Mouse (Mus musculus) liver, embryonic 11.5 days (tissue): Measurements from ENCODE around the gene Nedd9. TPM values are rescaled to one million over a fixed set of nuclear protein-coding genes. Genes with fewer than 3 reads are reported as not detected.

ENCODE experiments used
- ATAC-seq: fragments of 200-750 bp; cut with Nextera tagmentation; replicated peaks from 2 replicates; pipeline ENCODE4 v1.8.0; 2017; ENCODE audit warnings: moderate number of reproducible peaks, mild to moderate bottlenecking, moderate TSS enrichment, moderate library complexity; ENCODE audit not compliant: low FRiP score
- DNase-seq: peaks from one replicate; pipeline ENCODE4 v3.0.0-alpha.2; 2017; ENCODE audit warnings: low spot score
- H3K27ac ChIP-seq: fragments of 300-500 bp; sonication (generic); 2 replicates; pipeline ENCODE4 v1.5.1; 2014; ENCODE audit warnings: mild to moderate bottlenecking, low read depth, low read length, control low read depth
- H3K27me3 ChIP-seq: fragments of 300-500 bp; sonication (generic); replicated peaks from 2 replicates; pipeline ENCODE4 v1.6.1; 2014; ENCODE audit warnings: low read length, mixed read lengths; ENCODE audit not compliant: control insufficient read depth, insufficient read depth
- H3K36me3 ChIP-seq: fragments of 300-500 bp; sonication (generic); 2 replicates; pipeline ENCODE4 v1.6.1; 2014; ENCODE audit warnings: mild to moderate bottlenecking, low read length, moderate library complexity, mixed read lengths; ENCODE audit not compliant: control insufficient read depth, insufficient read depth
- H3K4me1 ChIP-seq: fragments of 300-500 bp; sonication (generic); replicated peaks from 2 replicates; pipeline ENCODE4 v1.6.1; 2014; ENCODE audit warnings: low read length, mixed read lengths; ENCODE audit not compliant: control insufficient read depth, insufficient read depth
- H3K4me2 ChIP-seq: fragments of 300-500 bp; sonication (generic); 2 replicates; pipeline ENCODE4 v1.6.1; 2014; ENCODE audit warnings: mild to moderate bottlenecking, control low read depth, moderate library complexity
- H3K4me3 ChIP-seq: fragments of 300-500 bp; sonication (generic); 2 replicates; pipeline ENCODE4 v1.5.1; 2014; ENCODE audit warnings: low read depth, low read length, control low read depth
- H3K9ac ChIP-seq: fragments of 300-500 bp; sonication (generic); 2 replicates; pipeline ENCODE4 v1.6.1; 2014; ENCODE audit warnings: low read depth, low read length, control low read depth
- H3K9me3 ChIP-seq: fragments of 300-500 bp; sonication (generic); 2 replicates; pipeline ENCODE4 v1.6.1; 2016; ENCODE audit warnings: low read length, inconsistent platforms, mixed read lengths; ENCODE audit not compliant: control insufficient read depth
- WGBS: fragments of 180-500 bp; shearing (Covaris S2); extraction: QIAGEN DNeasy Blood & Tissue Kit; methylation state at CpG from one replicate; pipeline ENCODE4 v1.1.7; 2014; 5-methylcytosine and 5-hydroxymethylcytosine counted together
- polyA plus RNA-seq: library from polyadenylated mRNA; unstranded; fragments of >200 nt; fragmentation: Nextera tagmentation; extraction: Ambion mirVana; gene quantifications from 2 replicates; pipeline ENCODE4 v1.2.1, GENCODE M21; 2014

Nedd9 gene
- polyA plus RNA-seq, result 6.1 TPM in 2 replicates

DNA sequence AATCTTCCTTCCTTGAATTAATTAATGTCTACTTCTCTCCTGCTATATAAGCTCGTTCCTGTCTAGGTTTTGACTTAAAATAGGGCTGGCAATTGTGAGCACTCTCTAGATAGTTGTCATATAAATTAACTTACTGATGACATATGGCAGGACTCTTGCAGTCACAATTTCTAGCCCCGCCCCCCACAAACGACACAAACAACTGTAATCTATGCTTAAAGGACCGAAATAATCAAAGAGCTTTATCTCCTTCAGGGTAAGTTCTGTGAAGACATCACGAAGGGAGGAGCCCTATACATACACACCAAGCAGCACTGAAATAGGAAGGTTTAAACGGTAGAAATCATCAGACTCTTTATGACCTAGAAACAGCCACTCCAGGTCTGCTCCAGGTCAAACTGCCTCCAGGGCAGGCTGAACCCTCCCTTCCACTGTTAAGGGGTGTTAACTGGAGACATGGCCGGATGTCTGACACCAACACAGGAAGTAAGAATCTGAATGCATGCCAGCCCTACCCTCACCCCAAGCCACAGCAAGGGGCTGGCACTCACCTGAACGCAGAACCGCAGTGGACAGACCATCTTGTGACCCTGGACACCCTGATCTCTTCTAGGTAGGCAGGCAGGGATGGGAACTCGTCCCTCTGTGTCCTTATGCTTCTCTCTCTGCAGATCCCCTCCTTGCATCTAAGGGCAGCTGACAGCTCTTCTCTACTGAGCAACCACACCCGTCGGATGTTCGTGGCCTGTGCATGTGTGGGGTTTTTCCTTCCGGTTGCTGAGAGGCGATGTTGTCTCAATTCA lies at the start of gene Nedd9:
Gene Nedd9, minus strand, starts transcription at position 757 of the 803 bp plus-strand sequence.
- Histone ChIP-seq H3K4me1 (peaks cover 4% of the 10 kb centered on the region; the same call in 1 of the 2 replicates), H3K4me2 (peak within 1 kb of the TSS; percentile 46), H3K27ac (no peak within 1 kb of the TSS), H3K9me3 (no peaks in the 10 kb centered on the region), H3K9ac (no peak within 1 kb of the TSS), H3K36me3 (no peaks in the 10 kb centered on the region), H3K27me3 (no peaks in the 10 kb centered on the region), H3K4me3 (0 out of 2 replicates have a peak within 1 kb of the TSS, but pooled peaks have one; percentile 19)
- WGBS, result 47% methylated on average over 15 of the region's 15 CpGs
- DNase-seq, result no peak
- ATAC-seq, result peak; percentile 20; the same call in 1 of the 2 replicates

DNA sequence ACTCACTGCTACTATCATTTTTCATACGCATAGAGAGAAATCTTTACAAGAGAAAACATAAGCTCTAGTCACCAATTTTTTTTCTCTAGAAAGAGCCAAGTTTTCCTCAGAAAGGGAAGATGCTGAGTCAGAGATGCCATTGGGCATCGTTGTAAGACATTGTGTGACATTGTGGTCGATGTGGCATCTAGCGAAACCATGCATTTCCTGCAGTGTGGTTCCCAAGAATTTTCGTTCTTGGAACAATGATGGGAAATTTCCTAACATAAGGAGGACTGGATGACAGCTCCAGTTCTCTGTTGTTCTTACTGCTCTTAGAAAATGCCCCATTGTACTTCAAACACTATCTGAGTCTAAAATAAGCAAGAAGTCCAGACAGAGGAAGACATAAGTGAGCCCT lies 45.5 kb upstream of the Nedd9 start:
- H3K27me3 ChIP-seq, result no peaks in the 10 kb centered on the region
- no peak overlapping the region for H3K9ac ChIP-seq
- H3K4me2 ChIP-seq, result no peak overlapping the region
- no peaks in the 10 kb centered on the region for H3K4me1 ChIP-seq
- H3K36me3 ChIP-seq, result no peaks in the 10 kb centered on the region
- H3K4me3 ChIP-seq, result no peak overlapping the region
- H3K9me3 ChIP-seq, result no peaks in the 10 kb centered on the region
- H3K27ac ChIP-seq, result no peak overlapping the region
- DNase-seq (no peak), ATAC-seq (no peak)
- WGBS, result 48% methylated on average over 5 of the region's 5 CpGs

DNA sequence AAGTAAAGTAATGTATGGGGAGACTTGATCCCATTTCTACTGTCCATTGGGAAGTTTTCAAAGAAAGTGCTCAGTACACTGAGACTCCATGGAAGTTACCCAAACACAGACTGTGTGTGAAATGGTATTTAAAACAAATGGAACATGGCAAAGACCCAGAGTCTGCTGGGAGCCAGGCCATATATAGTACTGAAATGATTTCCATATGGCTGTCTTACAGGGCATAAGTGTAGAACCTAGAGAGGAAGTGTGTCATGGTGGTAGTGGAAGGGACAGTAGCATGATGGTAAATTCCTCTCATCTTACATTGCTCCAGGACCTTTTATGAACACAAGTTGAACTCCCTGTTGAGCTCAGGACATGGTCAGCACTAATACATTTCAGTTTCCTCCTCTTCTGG lies 43.2 kb upstream of the Nedd9 start:
- ATAC-seq, result no peak
- Histone ChIP-seq H3K27ac (no peak overlapping the region), H3K4me2 (no peak overlapping the region), H3K9ac (no peak overlapping the region), H3K4me3 (no peak overlapping the region), H3K4me1 (no peaks in the 10 kb centered on the region), H3K9me3 (no peaks in the 10 kb centered on the region), H3K36me3 (no peaks in the 10 kb centered on the region), H3K27me3 (no peaks in the 10 kb centered on the region)
- DNase-seq, result no peak

DNA sequence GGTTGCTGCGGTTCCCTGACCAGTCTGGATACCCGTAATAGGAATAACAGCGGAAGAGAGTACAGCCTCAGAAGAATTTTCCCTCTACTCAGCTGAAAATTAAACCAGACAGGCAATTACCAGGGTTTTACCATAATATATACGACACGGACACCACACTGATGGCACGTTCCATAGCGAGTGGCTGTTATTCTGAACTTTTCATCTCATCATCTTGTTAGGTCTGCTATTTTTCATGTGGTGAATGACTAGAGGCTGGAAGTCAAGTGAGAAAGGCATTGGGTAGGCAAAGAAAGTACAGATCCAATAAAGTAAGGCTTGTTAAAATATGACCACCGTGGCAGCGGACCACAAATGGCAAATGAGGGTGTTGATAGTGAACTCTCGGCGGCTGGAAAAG lies 37.0 kb upstream of the Nedd9 start:
- 89% methylated on average over 11 of the region's 11 CpGs for WGBS
- Histone ChIP-seq H3K4me2 (no peak overlapping the region), H3K27me3 (no peaks in the 10 kb centered on the region), H3K27ac (no peak overlapping the region), H3K36me3 (no peaks in the 10 kb centered on the region), H3K4me3 (no peak overlapping the region), H3K9me3 (no peaks in the 10 kb centered on the region), H3K9ac (no peak overlapping the region), H3K4me1 (no peaks in the 10 kb centered on the region)
- DNase-seq (no peak), ATAC-seq (no peak)

DNA sequence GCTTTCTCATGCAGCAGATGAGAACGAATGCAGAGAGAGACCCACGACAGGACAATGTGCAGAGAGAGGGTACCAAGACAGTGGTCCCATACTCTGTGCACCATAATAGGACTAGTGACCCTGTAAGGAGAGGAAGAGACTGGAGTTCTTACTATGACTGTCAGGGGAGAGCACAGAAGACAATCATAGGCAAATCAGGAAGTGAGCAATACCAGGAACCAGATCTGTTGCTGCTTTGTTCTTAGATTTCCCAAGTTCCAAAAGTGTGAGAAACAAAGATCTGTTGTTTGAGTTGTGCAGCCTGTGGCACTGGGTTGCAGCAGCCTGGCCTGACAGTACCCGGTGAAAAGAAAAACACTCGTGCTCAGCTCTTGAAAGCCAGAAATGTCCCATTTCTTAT lies 34.1 kb upstream of the Nedd9 start:
- H3K36me3 ChIP-seq, result no peaks in the 10 kb centered on the region
- ATAC-seq (no peak), DNase-seq (no peak)
- H3K4me2 ChIP-seq, result no peak overlapping the region
- no peaks in the 10 kb centered on the region for H3K27me3 ChIP-seq
- H3K4me3 ChIP-seq, result no peak overlapping the region
- H3K4me1 ChIP-seq, result no peaks in the 10 kb centered on the region
- H3K27ac ChIP-seq, result no peak overlapping the region
- no peak overlapping the region for H3K9ac ChIP-seq
- H3K9me3 ChIP-seq, result no peaks in the 10 kb centered on the region
- WGBS, result 81% methylated on average over 4 of the region's 4 CpGs

DNA sequence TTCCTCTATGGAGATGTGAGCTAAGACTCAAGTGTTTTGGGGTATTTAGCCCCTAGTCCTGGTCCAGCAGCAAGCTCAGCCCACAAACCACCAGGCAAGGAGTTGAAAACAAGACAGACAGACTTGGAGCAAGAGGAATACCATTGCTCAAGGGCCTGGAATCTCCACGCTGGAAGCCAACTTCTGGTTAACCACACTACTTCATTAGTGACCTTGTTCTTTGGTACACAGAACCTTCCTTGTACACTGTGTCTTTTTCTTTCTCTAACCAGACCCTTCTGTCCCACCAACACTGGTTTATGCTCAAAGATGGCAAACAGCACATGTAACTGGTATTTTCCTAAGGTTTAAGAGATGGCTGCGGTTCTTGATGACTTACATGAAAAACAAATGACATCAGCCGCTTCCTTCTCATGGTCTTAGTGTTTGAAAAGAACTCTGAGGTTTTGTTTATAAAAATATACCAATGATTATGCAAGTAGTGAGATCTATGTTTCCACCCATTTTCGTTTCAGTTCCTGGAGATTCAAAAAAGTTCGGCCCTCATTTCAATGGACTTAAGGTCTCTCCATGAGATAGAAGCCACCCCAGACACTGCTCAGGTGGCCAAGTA lies 33.5 kb upstream of the Nedd9 start:
- H3K27me3 ChIP-seq, result no peaks in the 10 kb centered on the region
- DNase-seq (no peak), ATAC-seq (no peak)
- no peaks in the 10 kb centered on the region for H3K36me3 ChIP-seq
- no peaks in the 10 kb centered on the region for H3K9me3 ChIP-seq
- no peaks in the 10 kb centered on the region for H3K4me1 ChIP-seq
- 85% methylated on average over 5 of the region's 5 CpGs for WGBS
- H3K27ac ChIP-seq, result no peak overlapping the region
- H3K4me2 ChIP-seq, result no peak overlapping the region
- H3K9ac ChIP-seq, result no peak overlapping the region
- H3K4me3 ChIP-seq, result no peak overlapping the region

DNA sequence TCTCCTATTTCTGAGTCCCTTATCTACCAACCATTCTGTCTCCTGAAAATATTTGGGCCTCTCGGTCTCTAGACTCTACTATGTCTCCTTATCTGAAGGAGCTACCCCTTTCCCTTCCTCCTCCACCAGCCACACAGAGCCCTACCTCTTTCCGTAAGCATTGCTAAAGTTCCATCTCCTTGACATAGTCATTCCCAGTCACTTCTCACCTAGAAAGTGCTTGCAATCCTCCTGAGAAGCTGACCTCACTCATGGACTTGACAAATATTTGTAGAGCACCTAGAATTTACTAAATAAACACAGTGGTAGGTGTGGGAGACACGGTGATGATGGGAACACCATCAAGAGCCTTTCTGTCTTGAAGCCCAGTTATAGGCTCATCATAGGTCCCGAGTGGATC lies 32.6 kb upstream of the Nedd9 start:
- Histone ChIP-seq H3K27me3 (no peaks in the 10 kb centered on the region), H3K36me3 (no peaks in the 10 kb centered on the region), H3K4me3 (no peak overlapping the region), H3K27ac (no peak overlapping the region), H3K9ac (no peak overlapping the region), H3K9me3 (no peaks in the 10 kb centered on the region), H3K4me1 (no peaks in the 10 kb centered on the region), H3K4me2 (no peak overlapping the region)
- 64% methylated on average over 4 of the region's 4 CpGs for WGBS
- ATAC-seq (no peak), DNase-seq (no peak)

DNA sequence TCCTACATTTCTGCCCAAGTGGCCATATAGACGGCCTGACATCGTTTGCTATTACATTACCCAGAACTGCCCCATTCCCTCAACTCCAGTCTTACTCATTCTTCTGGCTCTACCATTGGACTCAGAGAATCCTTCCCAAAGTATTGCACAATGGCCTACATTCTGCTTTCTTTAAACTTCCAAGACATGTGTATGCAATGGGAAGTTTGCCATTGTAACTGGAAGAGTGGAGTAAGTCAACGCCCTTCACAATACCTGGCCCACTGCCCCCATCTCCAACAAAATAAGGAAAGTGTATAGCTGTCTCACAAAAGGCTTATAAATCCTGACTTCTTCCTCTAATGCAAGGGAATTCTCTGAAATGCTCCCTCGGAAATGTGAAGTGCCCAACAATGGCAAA lies 30.0 kb upstream of the Nedd9 start:
- H3K4me3 ChIP-seq, result no peak overlapping the region
- no peak overlapping the region for H3K4me2 ChIP-seq
- H3K9me3 ChIP-seq, result no peaks in the 10 kb centered on the region
- H3K9ac ChIP-seq, result no peak overlapping the region
- ATAC-seq (no peak), DNase-seq (no peak)
- H3K27ac ChIP-seq, result no peak overlapping the region
- H3K4me1 ChIP-seq, result no peaks in the 10 kb centered on the region
- H3K27me3 ChIP-seq, result no peaks in the 10 kb centered on the region
- no peaks in the 10 kb centered on the region for H3K36me3 ChIP-seq
- WGBS, result 84% methylated on average over 4 of the region's 4 CpGs

DNA sequence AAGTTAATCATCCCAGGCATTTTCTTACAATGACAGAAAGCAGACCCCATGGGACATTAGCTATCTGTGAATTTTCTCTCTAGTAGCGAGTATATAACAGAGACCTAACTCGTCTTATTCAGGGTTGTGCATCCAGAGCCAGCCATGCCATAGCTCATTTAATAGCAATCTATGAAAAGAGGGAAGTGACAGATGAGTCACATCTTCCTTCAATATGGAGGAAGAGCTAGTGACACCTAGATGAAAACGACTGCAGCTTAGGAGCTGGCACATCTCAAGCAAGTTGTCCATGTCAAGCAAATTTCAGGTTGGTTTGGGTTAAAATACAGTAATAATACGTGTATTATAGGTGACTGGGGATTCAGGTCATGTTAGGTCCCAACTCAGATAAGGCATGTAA lies 28.6 kb upstream of the Nedd9 start:
- no peaks in the 10 kb centered on the region for H3K9me3 ChIP-seq
- H3K36me3 ChIP-seq, result no peaks in the 10 kb centered on the region
- H3K27me3 ChIP-seq, result no peaks in the 10 kb centered on the region
- H3K27ac ChIP-seq, result no peak overlapping the region
- no peak for ATAC-seq
- no peaks in the 10 kb centered on the region for H3K4me1 ChIP-seq
- no peak for DNase-seq
- WGBS, result 70% methylated on average over 4 of the region's 4 CpGs
- no peak overlapping the region for H3K4me3 ChIP-seq
- H3K4me2 ChIP-seq, result no peak overlapping the region
- no peak overlapping the region for H3K9ac ChIP-seq
